Mouse (Mus musculus) stomach, postnatal 0 days (tissue): ENCODE results near the gene Ada. TPM values are rescaled to one million over a fixed set of nuclear protein-coding genes. Genes with fewer than 3 reads are reported as not detected.

ENCODE experiments used
- ATAC-seq: fragments of 200-750 bp; cut with Nextera tagmentation; 2 replicates; pipeline ENCODE4 v1.8.0; 2017; ENCODE audit not compliant: low FRiP score, low TSS enrichment
- DNase-seq: peaks from one replicate; pipeline ENCODE4 v3.0.0-alpha.2; 2016; ENCODE audit warnings: low spot score
- H3K27ac ChIP-seq: fragments of 300-500 bp; sonication (generic); replicated peaks from 2 replicates; pipeline ENCODE4 v1.5.1; 2014; ENCODE audit warnings: mild to moderate bottlenecking, control low read depth
- H3K27me3 ChIP-seq: fragments of 300-500 bp; sonication (generic); 2 replicates; pipeline ENCODE4 v1.6.1; 2014; ENCODE audit warnings: low read length; ENCODE audit not compliant: control insufficient read depth, insufficient read depth
- H3K36me3 ChIP-seq: fragments of 300-500 bp; sonication (generic); 2 replicates; pipeline ENCODE4 v1.6.1; 2014; ENCODE audit warnings: low read length, mixed read lengths; ENCODE audit not compliant: control insufficient read depth, insufficient read depth
- H3K4me1 ChIP-seq: fragments of 300-500 bp; sonication (generic); replicated peaks from 2 replicates; pipeline ENCODE4 v1.6.1; 2014; ENCODE audit warnings: antibody characterized with exemption; ENCODE audit not compliant: control insufficient read depth, insufficient read depth
- H3K4me2 ChIP-seq: fragments of 300-500 bp; sonication (generic); replicated peaks from 2 replicates; pipeline ENCODE4 v1.6.1; 2014; ENCODE audit warnings: low read depth, mild to moderate bottlenecking, control low read depth, moderate library complexity
- H3K4me3 ChIP-seq: fragments of 300-500 bp; sonication (generic); 2 replicates; pipeline ENCODE4 v1.5.1; 2014; ENCODE audit warnings: low read depth, low read length, control low read depth
- H3K9ac ChIP-seq: fragments of 300-500 bp; sonication (generic); 2 replicates; pipeline ENCODE4 v1.6.1; 2014; ENCODE audit warnings: mild to moderate bottlenecking, low read length, control low read depth, mixed read lengths
- H3K9me3 ChIP-seq: fragments of 300-500 bp; sonication (generic); 2 replicates; pipeline ENCODE4 v1.6.1; 2016; ENCODE audit warnings: low read length; ENCODE audit not compliant: control insufficient read depth
- CTCF ChIP-seq: IDR thresholded peaks from 2 replicates; pipeline ENCODE4 v1.5.1; 2016; ENCODE audit warnings: antibody characterized with exemption, low read depth, mild to moderate bottlenecking, moderate library complexity
- EP300 ChIP-seq: optimal IDR thresholded peaks from 2 replicates; pipeline ENCODE3; 2016; ENCODE audit warnings: antibody characterized with exemption
- WGBS: fragments of 180-500 bp; shearing (Covaris S2); extraction: QIAGEN DNeasy Blood & Tissue Kit; methylation state at CpG from one replicate; pipeline ENCODE4 v1.1.7; 2014; 5-methylcytosine and 5-hydroxymethylcytosine counted together
- polyA plus RNA-seq: library from polyadenylated mRNA; unstranded; fragments of >200 nt; fragmentation: Nextera tagmentation; extraction: Ambion mirVana; gene quantifications from 2 replicates; pipeline ENCODE4 v1.2.1, GENCODE M21; 2015

The Ada gene
- polyA plus RNA-seq, 1 experiment from 2014 or later: 13.6 TPM

DNA sequence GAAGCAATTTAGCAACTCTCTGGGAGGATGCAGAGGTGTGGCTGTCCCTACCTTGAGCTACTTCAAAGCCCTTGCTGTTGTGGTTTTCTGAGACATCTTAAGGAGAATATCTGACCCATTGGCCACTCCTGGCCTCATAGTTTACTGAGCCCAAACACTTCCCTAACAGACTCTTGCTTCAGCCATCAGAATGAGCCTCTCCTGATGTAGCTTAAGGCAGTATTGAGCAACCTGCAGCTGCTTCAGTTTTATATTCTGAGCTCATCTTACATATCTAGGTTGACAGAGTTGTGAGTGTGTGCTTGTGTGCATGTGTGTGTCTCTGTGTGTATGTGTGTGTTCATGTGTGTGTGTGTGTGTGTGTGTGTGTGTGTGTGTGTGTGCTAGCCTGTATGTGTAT, 16.2 kb upstream of the Ada start:
- ATAC-seq: no peak
- H3K9me3 ChIP-seq: no peaks in the 10 kb centered on the region
- H3K4me2 ChIP-seq: no peak overlapping the region
- no peak overlapping the region for H3K9ac ChIP-seq
- H3K4me3 ChIP-seq: no peak overlapping the region
- H3K36me3 ChIP-seq: no peaks in the 10 kb centered on the region
- no peak overlapping the region for H3K27ac ChIP-seq
- no peaks in the 10 kb centered on the region for H3K27me3 ChIP-seq
- no peak for TF ChIP-seq EP300
- TF ChIP-seq CTCF: no peak
- no peaks in the 10 kb centered on the region for H3K4me1 ChIP-seq
- DNase-seq: no peak

DNA sequence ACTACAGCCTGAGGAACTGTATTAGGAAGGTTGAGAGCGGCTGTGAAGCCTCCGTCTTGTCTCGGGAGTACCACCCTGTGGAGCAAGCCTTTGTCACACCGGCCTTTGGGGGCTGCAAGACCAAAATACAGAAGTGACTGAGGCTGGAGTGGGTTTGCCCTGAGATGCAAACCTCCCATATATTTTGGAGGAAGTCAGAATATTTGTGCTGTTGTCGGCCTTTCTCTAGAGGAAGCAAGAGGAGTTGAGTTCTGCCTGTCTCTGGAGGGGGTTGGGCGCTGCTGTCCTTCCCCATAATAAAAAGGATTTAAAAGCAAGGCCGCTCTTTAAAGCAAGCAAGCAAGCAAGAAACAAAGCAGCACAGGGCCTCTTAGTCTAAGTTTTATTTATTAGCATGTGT, 11.4 kb upstream of the Ada start:
- no peaks in the 10 kb centered on the region for H3K27me3 ChIP-seq
- TF ChIP-seq CTCF (no peak), EP300 (no peak)
- H3K4me3 ChIP-seq: no peak overlapping the region
- H3K27ac ChIP-seq: no peak overlapping the region
- 87% methylated on average over 7 of the region's 7 CpGs for WGBS
- H3K4me2 ChIP-seq: no peak overlapping the region
- H3K9me3 ChIP-seq: no peaks in the 10 kb centered on the region
- H3K9ac ChIP-seq: no peak overlapping the region
- ATAC-seq (no peak), DNase-seq (no peak)
- H3K36me3 ChIP-seq: no peaks in the 10 kb centered on the region
- H3K4me1 ChIP-seq: 0 out of 2 replicates have a peak, but pooled peaks cover under 1% of the 10 kb centered on the region

DNA sequence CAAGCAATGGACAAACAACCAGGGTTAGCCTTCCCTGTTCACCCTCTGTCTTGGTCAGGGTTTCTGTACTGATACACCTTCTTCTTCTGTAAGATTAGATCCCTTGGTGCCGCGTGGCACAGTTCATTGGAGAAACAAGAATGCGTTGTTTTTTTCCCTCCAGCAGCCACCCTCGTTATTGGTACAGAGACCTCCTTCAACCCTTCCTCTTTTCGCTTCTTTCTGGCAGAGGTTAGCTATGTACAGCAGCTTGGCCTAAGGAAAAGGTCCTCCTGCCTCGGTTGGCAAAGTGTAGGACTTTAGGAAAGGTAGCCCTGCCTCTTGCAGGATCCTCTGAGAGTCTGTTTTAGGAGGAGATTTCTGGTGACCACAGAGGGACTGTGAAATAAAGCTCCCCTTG, 10.6 kb upstream of the Ada start:
- H3K4me2 ChIP-seq: no peak overlapping the region
- no peaks in the 10 kb centered on the region for H3K36me3 ChIP-seq
- ATAC-seq: no peak
- no peaks in the 10 kb centered on the region for H3K9me3 ChIP-seq
- no peak overlapping the region for H3K27ac ChIP-seq
- H3K27me3 ChIP-seq: no peaks in the 10 kb centered on the region
- TF ChIP-seq CTCF: no peak
- TF ChIP-seq EP300: no peak
- no peak overlapping the region for H3K9ac ChIP-seq
- no peak for DNase-seq
- H3K4me1 ChIP-seq: 0 out of 2 replicates have a peak, but pooled peaks cover 2% of the 10 kb centered on the region
- no peak overlapping the region for H3K4me3 ChIP-seq
- 69% methylated on average over 6 of the region's 6 CpGs for WGBS

- H3K27me3 ChIP-seq: no peaks in the 10 kb centered on the region
- no peak for ATAC-seq
- H3K9me3 ChIP-seq: no peaks in the 10 kb centered on the region
- 0 out of 2 replicates have a peak, but pooled peaks cover 2% of the 10 kb centered on the region for H3K4me1 ChIP-seq
- no peak overlapping the region for H3K9ac ChIP-seq
- DNase-seq: no peak
- no peaks in the 10 kb centered on the region for H3K36me3 ChIP-seq
- no peak overlapping the region for H3K27ac ChIP-seq
- H3K4me2 ChIP-seq: no peak overlapping the region
- H3K4me3 ChIP-seq: no peak overlapping the region
- TF ChIP-seq CTCF: no peak
- no peak for TF ChIP-seq EP300
- 74% methylated on average over 2 of the region's 2 CpGs for WGBS
Measured at GRCm38 (mm10) chr2:163758146-163758545, 8.1 kb upstream of the Ada start.

GRCm38 (mm10) chr2:163756723-163757122, 6.7 kb upstream of the Ada start:
- no peaks in the 10 kb centered on the region for H3K27me3 ChIP-seq
- H3K27ac ChIP-seq: no peak overlapping the region
- H3K9me3 ChIP-seq: no peaks in the 10 kb centered on the region
- TF ChIP-seq CTCF (no peak), EP300 (no peak)
- H3K9ac ChIP-seq: no peak overlapping the region
- 0 out of 2 replicates have a peak, but pooled peaks cover 2% of the 10 kb centered on the region for H3K4me1 ChIP-seq
- ATAC-seq (no peak), DNase-seq (peak; percentile 39)
- H3K36me3 ChIP-seq: no peaks in the 10 kb centered on the region
- WGBS: 17% methylated on average over 2 of the region's 2 CpGs
- H3K4me2 ChIP-seq: no peak overlapping the region
- no peak overlapping the region for H3K4me3 ChIP-seq

DNA sequence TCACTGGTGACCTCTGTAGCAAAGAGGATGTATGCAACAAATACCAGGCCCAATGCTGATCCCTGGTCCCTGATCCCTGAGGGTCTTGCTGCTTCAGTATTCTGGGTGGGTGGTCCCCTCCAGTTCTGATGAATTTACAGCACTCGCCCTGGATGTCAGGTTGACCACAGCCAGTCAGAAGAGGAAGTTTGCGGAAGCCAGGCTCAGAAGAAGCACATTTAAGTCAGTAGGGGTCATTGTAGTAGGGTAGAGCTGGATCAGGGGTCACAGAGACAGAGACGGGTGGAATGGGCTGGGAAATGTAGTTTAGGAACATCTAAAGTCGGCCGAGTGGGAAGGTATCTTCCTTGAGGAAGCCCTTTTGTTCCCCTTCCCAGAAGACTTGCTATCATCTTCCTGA, 4.2 kb upstream of the Ada start:
- no peaks in the 10 kb centered on the region for H3K36me3 ChIP-seq
- H3K27ac ChIP-seq: no peak overlapping the region
- WGBS: 81% methylated on average over 5 of the region's 5 CpGs
- TF ChIP-seq EP300 (no peak), CTCF (no peak)
- no peaks in the 10 kb centered on the region for H3K27me3 ChIP-seq
- peaks cover 5% of the 10 kb centered on the region; the same call in 1 of the 2 replicates for H3K4me1 ChIP-seq
- no peaks in the 10 kb centered on the region for H3K9me3 ChIP-seq
- no peak overlapping the region for H3K9ac ChIP-seq
- no peak overlapping the region for H3K4me3 ChIP-seq
- no peak overlapping the region for H3K4me2 ChIP-seq
- ATAC-seq (no peak), DNase-seq (no peak)
